ENCODE assay signal across 9 mouse cellular contexts in genomic region chr8:22302896-22303306, GRCm38 (mm10). TPM values are rescaled to one million over a fixed set of nuclear protein-coding genes. Genes with fewer than 3 reads are reported as not detected.
DNase-seq lines count a peak whose midpoint lies in the region; ATAC-seq and TF ChIP-seq lines count a peak whose summit lies in the region.
"Had no signal": no experiment of that assay in that cellular context is flagged by ENCODE, and none has a peak within 500 bp of the region (broad histone marks: within the 10 kb centered on the region; RNA-seq: fewer than 3 reads in every experiment).

No protein-coding gene starts in this region.

- no peak overlapping the region for H3K9ac ChIP-seq in intestine, embryonic 15.5 days
- H3K9ac ChIP-seq in liver, embryonic 14.5 days (replicated peaks) = no peak overlapping the region
- no peak overlapping the region for H3K9ac ChIP-seq in neural tube, embryonic 14.5 days (replicated peaks; ENCODE audit: low read depth, low read length)

- peak overlapping the region; percentile 44 for H3K4me3 ChIP-seq in embryonic facial prominence, embryonic 10.5 days
- H3K4me3 ChIP-seq in intestine, embryonic 15.5 days (replicated peaks) = no peak overlapping the region
- no peak overlapping the region for H3K4me3 ChIP-seq in liver, embryonic 14.5 days (ENCODE audit: insufficient read depth in 1 of 2, low read depth in 2 of 2, low read length in 2 of 2)
- H3K4me3 ChIP-seq in neural tube, embryonic 14.5 days (ENCODE audit: low read depth, low read length) = peak overlapping the region; percentile 2; the same call in 1 of the 2 replicates

- H3K4me2 ChIP-seq in intestine, embryonic 15.5 days (replicated peaks) = peak overlapping the region; percentile 51
- H3K4me2 ChIP-seq in liver, embryonic 14.5 days (ENCODE audit: low read depth) = peak overlapping the region; percentile 6; the same call in 1 of the 2 replicates
- peak overlapping the region; percentile 25 for H3K4me2 ChIP-seq in neural tube, embryonic 14.5 days (ENCODE audit: low read depth, low read length)

- TF ChIP-seq EP300 in liver, embryonic 14.5 days (IDR thresholded peaks at IDR 0.05; ENCODE audit: low read depth) = no peak

- no peak for ATAC-seq in intestine, embryonic 15.5 days
- ATAC-seq in liver, embryonic 14.5 days (ENCODE audit: insufficient read depth) = no peak
- peak; percentile 92 for ATAC-seq in neural tube, embryonic 14.5 days (ENCODE audit: low read depth)

- H3K27ac ChIP-seq in embryonic facial prominence, embryonic 10.5 days (replicated peaks) = peak overlapping the region; percentile 48; the same call in 1 of the 2 replicates
- H3K27ac ChIP-seq in intestine, embryonic 15.5 days = no peak overlapping the region
- no peak overlapping the region for H3K27ac ChIP-seq in liver, embryonic 14.5 days
- no peak overlapping the region for H3K27ac ChIP-seq in neural tube, embryonic 14.5 days (ENCODE audit: low read depth, low read length)

- WGBS in embryonic facial prominence, embryonic 10.5 days = 15% methylated on average over 7 of the region's 7 CpGs
- 19% methylated on average over 7 of the region's 7 CpGs for WGBS in intestine, embryonic 15.5 days
- WGBS in liver, embryonic 14.5 days (ENCODE audit: insufficient replicate concordance) = 22% methylated on average over 7 of the region's 7 CpGs
- 18% methylated on average over 7 of the region's 7 CpGs for whole genome bisulfite sequencing in neural tube, embryonic 14.5 days

- peak; percentile 25 to 42 for DNase-seq in cerebellum, postnatal 10 days
- no peak for DNase-seq in cerebellum, adult 11-12 months
- peak; percentile 38 for DNase-seq in embryonic facial prominence, embryonic 10.5 days (ENCODE audit: low spot score)
- DNase-seq in liver, embryonic 14.5 days (ENCODE audit: low read depth in 3 of 3, low spot score in 3 of 3) = no peak
- no peak for DNase-seq in T-cell, adult 2 months (ENCODE audit: low spot score)
- no peak for DNase-seq in thymus, adult 18-20 months

- TF ChIP-seq CTCF in liver, embryonic 14.5 days (IDR thresholded peaks at IDR 0.05; ENCODE audit: low read depth) = no peak

- H3K36me3 ChIP-seq in embryonic facial prominence, embryonic 10.5 days (replicated peaks) = no peaks in the 10 kb centered on the region
- no peaks in the 10 kb centered on the region for H3K36me3 ChIP-seq in intestine, embryonic 15.5 days
- H3K36me3 ChIP-seq in liver, embryonic 14.5 days (replicated peaks; ENCODE audit: control insufficient read depth, insufficient read depth, low read depth) = no peaks in the 10 kb centered on the region
- H3K36me3 ChIP-seq in neural tube, embryonic 14.5 days (ENCODE audit: control insufficient read depth, insufficient read depth, low read length) = no peaks in the 10 kb centered on the region

- H3K9me3 ChIP-seq in embryonic facial prominence, embryonic 10.5 days = no peaks in the 10 kb centered on the region
- no peaks in the 10 kb centered on the region for H3K9me3 ChIP-seq in intestine, embryonic 15.5 days
- no peaks in the 10 kb centered on the region for H3K9me3 ChIP-seq in liver, embryonic 14.5 days (ENCODE audit: control insufficient read depth, low read length)
- H3K9me3 ChIP-seq in neural tube, embryonic 14.5 days (ENCODE audit: control insufficient read depth, low read length) = no peaks in the 10 kb centered on the region

- H3K4me1 ChIP-seq in embryonic facial prominence, embryonic 10.5 days = peaks cover 7% of the 10 kb centered on the region
- H3K4me1 ChIP-seq in intestine, embryonic 15.5 days (replicated peaks) = 0 out of 2 replicates have a peak, but pooled peaks cover 3% of the 10 kb centered on the region
- peaks cover 0 to 3% of the 10 kb centered on the region in 2 experiments; a peak in 1 of 4 replicates for H3K4me1 ChIP-seq in liver, embryonic 14.5 days (replicated peaks; ENCODE audit: control insufficient read depth in 2 of 2, insufficient read depth in 2 of 2, low read length in 1 of 2)
- H3K4me1 ChIP-seq in neural tube, embryonic 14.5 days (ENCODE audit: control insufficient read depth, insufficient read depth, low read length) = no peaks in the 10 kb centered on the region

- no peaks in the 10 kb centered on the region for H3K27me3 ChIP-seq in embryonic facial prominence, embryonic 10.5 days (replicated peaks; ENCODE audit: low read depth, poor library complexity, severe bottlenecking)
- no peaks in the 10 kb centered on the region for H3K27me3 ChIP-seq in intestine, embryonic 15.5 days (replicated peaks)
- H3K27me3 ChIP-seq in liver, embryonic 14.5 days (ENCODE audit: control insufficient read depth, insufficient read depth, low read length) = no peaks in the 10 kb centered on the region
- H3K27me3 ChIP-seq in neural tube, embryonic 14.5 days (ENCODE audit: control insufficient read depth, insufficient read depth, low read length) = no peaks in the 10 kb centered on the region

RNA-seq across cellular contexts. Expression of gene Tpte, which starts 19.7 kb away (rescaled TPM):
- not detected in 2 replicates for polyA plus RNA-seq in embryonic facial prominence, embryonic 10.5 days (2016; fragmentation: Nextera tagmentation; extraction: Ambion mirVana)
- polyA plus RNA-seq in intestine, embryonic 15.5 days (2015; fragmentation: Nextera tagmentation; extraction: Ambion mirVana) = not detected in 2 replicates
- not detected in 2 replicates for polyA plus RNA-seq in liver, embryonic 14.5 days (2012; rRNA removed)
- not detected in 2 replicates for polyA plus RNA-seq in liver, embryonic 14.5 days (2014; fragmentation: Nextera tagmentation; extraction: Ambion mirVana)
- polyA plus RNA-seq in neural tube, embryonic 14.5 days (2014; fragmentation: Nextera tagmentation; extraction: Ambion mirVana) = not detected in 2 replicates
- polyA plus RNA-seq: C2C12 had no signal

Comparison
In these comparisons a context has a peak if more than half of its experiments do, and no peak if none do; other contexts are left out.
1. DNase-seq: peak in cerebellum, postnatal 10 days (2 of 2) and embryonic facial prominence, embryonic 10.5 days (single experiment); none in cerebellum, adult 11-12 months (single experiment), liver, embryonic 14.5 days (0 of 3), T-cell, adult 2 months (single experiment) and thymus, adult 18-20 months (0 of 2).
2. H3K4me3 ChIP-seq: peak in embryonic facial prominence, embryonic 10.5 days (single experiment) and neural tube, embryonic 14.5 days (single experiment); none in intestine, embryonic 15.5 days (single experiment) and liver, embryonic 14.5 days (0 of 2).
3. Peak in every context shown above with its lines, with median percentiles within 50 percentile points of each other: H3K4me2 ChIP-seq.